In the genomic region with DNA sequence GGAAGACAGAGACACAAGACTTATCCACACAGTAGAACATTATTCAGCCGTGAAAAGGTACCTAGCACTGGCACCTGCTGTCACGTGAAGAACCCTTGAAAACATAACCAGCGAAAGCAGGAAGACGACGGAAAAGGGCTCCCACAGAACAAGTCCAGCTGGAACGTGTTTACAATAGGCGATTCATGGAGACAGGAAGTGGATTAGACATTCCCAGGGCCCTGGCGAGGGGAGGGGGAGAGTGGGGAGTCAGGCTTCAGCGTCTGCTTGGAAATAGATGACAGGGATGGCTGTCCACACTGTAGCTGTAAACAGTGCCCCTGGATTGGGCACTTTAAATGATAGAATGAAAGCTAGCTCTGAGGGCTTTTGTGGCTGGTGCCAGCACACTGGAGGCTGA, we compare ENCODE assay signal across 8 mouse cellular contexts. TPM values are rescaled to one million over a fixed set of nuclear protein-coding genes. Genes with fewer than 3 reads are reported as not detected.
DNase-seq lines count a peak whose midpoint lies in the region; ATAC-seq and TF ChIP-seq lines count a peak whose summit lies in the region.

No protein-coding gene starts in this region.

- peak in 1 of 2 experiments; percentile 32 for DNase-seq in layer of hippocampus, adult 2 months (ENCODE audit: low spot score in 2 of 2)
- no peak for DNase-seq in layer of hippocampus, adult 18-20 months (ENCODE audit: low spot score in 2 of 2)
- peak; percentile 64 to 79 for DNase-seq in kidney, postnatal 25 days
- DNase-seq in midbrain, embryonic 11.5 days (ENCODE audit: low spot score, missing footprints) = peak; percentile 88
- DNase-seq in adrenal gland, postnatal 10 days = no peak
- no peak for DNase-seq in cerebellum, adult 9-11 months
- DNase-seq in thymus, postnatal 10 days (ENCODE audit: low spot score in 2 of 2) = no peak

- H3K27ac ChIP-seq in layer of hippocampus, adult 2 months = peak overlapping the region; percentile 65; the same call in 1 of the 2 replicates
- H3K27ac ChIP-seq in heart, embryonic 12.5 days (ENCODE audit: poor library complexity, severe bottlenecking) = peak overlapping the region; percentile 81
- peak overlapping the region; percentile 7 for H3K27ac ChIP-seq in midbrain, embryonic 11.5 days (ENCODE audit: low read depth, low read length)

- peak overlapping the region; percentile 52; the same call in 1 of the 2 replicates for H3K9ac ChIP-seq in heart, embryonic 12.5 days
- H3K9ac ChIP-seq in midbrain, embryonic 11.5 days (ENCODE audit: low read length) = no peak overlapping the region

- peaks cover 18% of the 10 kb centered on the region for H3K4me1 ChIP-seq in heart, embryonic 12.5 days (replicated peaks)
- H3K4me1 ChIP-seq in midbrain, embryonic 11.5 days (ENCODE audit: control insufficient read depth, insufficient read depth, low read length) = peaks cover 8% of the 10 kb centered on the region; the same call in 1 of the 2 replicates

- H3K4me2 ChIP-seq in heart, embryonic 12.5 days = no peak overlapping the region
- H3K4me2 ChIP-seq in midbrain, embryonic 11.5 days = no peak overlapping the region

- 33% methylated on average over 9 of the region's 9 CpGs for WGBS in heart, embryonic 12.5 days
- 38% methylated on average over 9 of the region's 9 CpGs for WGBS in midbrain, embryonic 11.5 days

- no peaks in the 10 kb centered on the region for H3K36me3 ChIP-seq in heart, embryonic 12.5 days
- H3K36me3 ChIP-seq in midbrain, embryonic 11.5 days (ENCODE audit: control insufficient read depth, insufficient read depth, low read length) = no peaks in the 10 kb centered on the region

- TF ChIP-seq CTCF in layer of hippocampus, adult 2 months (conservative IDR thresholded peaks at IDR 0.05) = no peak

- H3K9me3 ChIP-seq in heart, embryonic 12.5 days (replicated peaks) = no peaks in the 10 kb centered on the region
- H3K9me3 ChIP-seq in midbrain, embryonic 11.5 days (ENCODE audit: control insufficient read depth, low read length) = no peaks in the 10 kb centered on the region

- no peak overlapping the region for H3K4me3 ChIP-seq in layer of hippocampus, adult 2 months
- no peak overlapping the region for H3K4me3 ChIP-seq in heart, embryonic 12.5 days
- H3K4me3 ChIP-seq in midbrain, embryonic 11.5 days (ENCODE audit: low read depth, low read length) = no peak overlapping the region

- no peaks in the 10 kb centered on the region for H3K27me3 ChIP-seq in heart, embryonic 12.5 days (replicated peaks)
- no peaks in the 10 kb centered on the region for H3K27me3 ChIP-seq in midbrain, embryonic 11.5 days (ENCODE audit: control insufficient read depth, insufficient read depth, low read length)

- peak; percentile 60 for ATAC-seq in heart, embryonic 12.5 days (ENCODE audit: insufficient number of reproducible peaks, low FRiP score)
- ATAC-seq in midbrain, embryonic 11.5 days (ENCODE audit: low FRiP score) = peak; percentile 42; the same call in 1 of the 2 replicates

RNA-seq across cellular contexts. Expression of gene Gga1, which starts 8.6 kb away (rescaled TPM):
- 10 to 100 TPM; 64.0 to 64.7 TPM for total RNA-seq in layer of hippocampus, adult 2 months (2021)
- 10 to 100 TPM; 59.0 to 61.7 TPM for total RNA-seq in layer of hippocampus, adult 18-20 months (2021)
- 54.0 and 54.7 TPM in 2 replicates for polyA plus RNA-seq in heart, embryonic 12.5 days (2016; fragmentation: Nextera tagmentation; extraction: Ambion mirVana)
- polyA plus RNA-seq in midbrain, embryonic 11.5 days (2014; fragmentation: Nextera tagmentation; extraction: Ambion mirVana) = 20.5 and 25.7 TPM in 2 replicates
- 10 to 100 TPM; 48.8 to 50.6 TPM for total RNA-seq in adrenal gland, postnatal 10 days (2021)

RNA-seq across cellular contexts. Expression of gene Lgals2, which starts 13.1 kb away (rescaled TPM):
- total RNA-seq in layer of hippocampus, adult 2 months (2021) = not detected
- total RNA-seq in layer of hippocampus, adult 18-20 months (2021) = not detected
- polyA plus RNA-seq in heart, embryonic 12.5 days (2016; fragmentation: Nextera tagmentation; extraction: Ambion mirVana) = 0.84 TPM in 1 of 2 replicates, not detected in the other
- not detected in 2 replicates for polyA plus RNA-seq in midbrain, embryonic 11.5 days (2014; fragmentation: Nextera tagmentation; extraction: Ambion mirVana)
- total RNA-seq in adrenal gland, postnatal 10 days (2021) = 1 to 10 TPM; 1.8 to 5.1 TPM

RNA-seq across cellular contexts. Expression of gene Cdc42ep1, which starts 26.0 kb away (rescaled TPM):
- 10 to 100 TPM; 12.2 to 13.7 TPM for total RNA-seq in layer of hippocampus, adult 2 months (2021)
- 10 to 100 TPM; 11.9 to 15.8 TPM for total RNA-seq in layer of hippocampus, adult 18-20 months (2021)
- polyA plus RNA-seq in heart, embryonic 12.5 days (2016; fragmentation: Nextera tagmentation; extraction: Ambion mirVana) = 40.5 and 40.8 TPM in 2 replicates
- polyA plus RNA-seq in midbrain, embryonic 11.5 days (2014; fragmentation: Nextera tagmentation; extraction: Ambion mirVana) = 6.4 and 9.0 TPM in 2 replicates
- total RNA-seq in adrenal gland, postnatal 10 days (2021) = 10 to 100 TPM; 40.9 to 48.6 TPM

RNA-seq across cellular contexts. Expression of gene Gm49510, which starts 31.1 kb away (rescaled TPM):
- total RNA-seq in layer of hippocampus, adult 2 months (2021) = under 1 TPM in 1 of 2 experiments, not detected in 1; 0.27 TPM
- under 1 TPM in 1 of 2 experiments, not detected in 1; 0.52 TPM for total RNA-seq in layer of hippocampus, adult 18-20 months (2021)
- polyA plus RNA-seq in heart, embryonic 12.5 days (2016; fragmentation: Nextera tagmentation; extraction: Ambion mirVana) = 0.15 and 0.47 TPM in 2 replicates
- polyA plus RNA-seq in midbrain, embryonic 11.5 days (2014; fragmentation: Nextera tagmentation; extraction: Ambion mirVana) = 0.11 TPM in 1 of 2 replicates, not detected in the other
- total RNA-seq in adrenal gland, postnatal 10 days (2021) = not detected

RNA-seq across cellular contexts. Expression of gene Sh3bp1, which starts 31.2 kb away (rescaled TPM):
- total RNA-seq in layer of hippocampus, adult 2 months (2021) = 10 to 100 TPM; 27.7 to 41.8 TPM
- total RNA-seq in layer of hippocampus, adult 18-20 months (2021) = 10 to 100 TPM; 32.4 to 34.4 TPM
- polyA plus RNA-seq in heart, embryonic 12.5 days (2016; fragmentation: Nextera tagmentation; extraction: Ambion mirVana) = 26.2 and 26.8 TPM in 2 replicates
- 9.1 and 10.3 TPM in 2 replicates for polyA plus RNA-seq in midbrain, embryonic 11.5 days (2014; fragmentation: Nextera tagmentation; extraction: Ambion mirVana)
- total RNA-seq in adrenal gland, postnatal 10 days (2021) = 10 to 100 TPM; 11.7 to 17.1 TPM

Comparison
In these comparisons a context has a peak if more than half of its experiments do, and no peak if none do; other contexts are left out.
1. DNase-seq: peak in kidney, postnatal 25 days (2 of 2) and midbrain, embryonic 11.5 days (single experiment); none in layer of hippocampus, adult 18-20 months (0 of 2), adrenal gland, postnatal 10 days (single experiment), cerebellum, adult 9-11 months (single experiment) and thymus, postnatal 10 days (0 of 2).
2. H3K27ac ChIP-seq: peak in every context shown above with its lines; median percentile 81 in heart, embryonic 12.5 days; 65 in layer of hippocampus, adult 2 months; 7 in midbrain, embryonic 11.5 days.